Mouse (Mus musculus): ENCODE measurements around the gene Cstl1. TPM values are rescaled to one million over a fixed set of nuclear protein-coding genes. Genes with fewer than 3 reads are reported as not detected.

Cstl1 gene
- polyA plus RNA-seq, 3 experiments from 2014 or later: not detected

Other genes starting within 250 kb of the Cstl1 start
- gene Nxt1, start 77.8 kb upstream of the Cstl1 start, polyA plus RNA-seq (2017; shearing (Covaris generic)): 10 to 100 TPM; 49.6 to 70.0 (median 60.2) TPM
- gene Gzf1, start 69.3 kb upstream of the Cstl1 start, polyA plus RNA-seq (2017; shearing (Covaris generic)): 10 to 100 TPM in 2 of 3 experiments, 1 to 10 TPM in 1; 8.9 to 21.7 (median 14.9) TPM
- 1 to 10 TPM in 2 of 3 experiments, under 1 TPM in 1; 0.34 to 1.2 (median 1.1) TPM for gene Napb, start 17.9 kb upstream of the Cstl1 start, polyA plus RNA-seq (2017; shearing (Covaris generic))
- not detected for gene Cst11, start 21.1 kb downstream of the Cstl1 start, polyA plus RNA-seq (2017; shearing (Covaris generic))
- gene 8030411F24Rik, start 31.7 kb downstream of the Cstl1 start, polyA plus RNA-seq (2017; shearing (Covaris generic)): not detected
- not detected for gene Cst12, start 39.0 kb downstream of the Cstl1 start, polyA plus RNA-seq (2017; shearing (Covaris generic))
- not detected for gene Cst8, start 48.4 kb downstream of the Cstl1 start, polyA plus RNA-seq (2017; shearing (Covaris generic))
- gene Cst13, start 69.7 kb downstream of the Cstl1 start, polyA plus RNA-seq (2017; shearing (Covaris generic)): not detected
- gene Cst9, start 84.8 kb downstream of the Cstl1 start, polyA plus RNA-seq (2017; shearing (Covaris generic)): not detected
- gene 9230104L09Rik, start 114.7 kb downstream of the Cstl1 start, polyA plus RNA-seq (2017; shearing (Covaris generic)): not detected
- 100 to 1,000 TPM; 152 to 225 (median 175) TPM for gene Cst3, start 125.3 kb downstream of the Cstl1 start, polyA plus RNA-seq (2017; shearing (Covaris generic))

Data from inflammation-experienced regulatory T-cells, adult 6 months (primary cell).